Mouse (Mus musculus) liver, adult 2 months (tissue): ENCODE measurements around the gene Ankrd23.

ENCODE experiments used
- CTCF ChIP-seq: fragments of 200-500 bp; IDR thresholded peaks from 2 replicates; pipeline ENCODE4 v1.5.1; 2011; ENCODE audit warnings: low read depth, low read length, control low read depth
- POLR2A ChIP-seq: fragments of 200-500 bp; IDR thresholded peaks from 2 replicates; pipeline ENCODE4 v1.6.1; 2011; ENCODE audit warnings: low read length, control low read depth; ENCODE audit not compliant: insufficient read depth; ENCODE audit errors: extremely low read depth

DNA sequence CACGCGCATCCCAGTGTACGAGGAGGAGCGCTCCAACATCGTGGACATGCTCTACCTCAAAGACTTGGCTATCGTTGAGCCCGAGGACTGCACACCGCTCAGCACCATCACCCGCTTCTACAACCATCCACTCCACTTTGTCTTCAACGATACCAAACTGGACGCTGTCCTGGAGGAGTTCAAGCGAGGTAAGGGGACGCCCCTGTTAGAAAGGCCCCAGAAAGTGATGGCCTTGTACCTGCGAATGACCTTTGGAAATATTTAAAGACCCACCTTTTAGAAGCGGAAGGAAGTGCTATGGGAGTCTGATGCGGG is 23.8 kb downstream of the Ankrd23 start:
- TF ChIP-seq CTCF: no peak
- no peak for TF ChIP-seq POLR2A
